Mouse (Mus musculus) liver, embryonic 14.5 days (tissue): ENCODE measurements around the gene Mrpl14. TPM values are rescaled to one million over a fixed set of nuclear protein-coding genes. Genes with fewer than 3 reads are reported as not detected.
A peak's percentile ranks its signal among the peaks of the same experiment; 100 is the strongest.

Experiments used
- ATAC-seq: fragments of 200-750 bp; cut with Nextera tagmentation; 2 replicates; pipeline ENCODE4 v1.8.0; 2017; ENCODE audit warnings: moderate number of reproducible peaks, mild to moderate bottlenecking, moderate library complexity; ENCODE audit not compliant: insufficient read depth
- DNase-seq, 3 experiments: peaks; one replicate each; pipeline ENCODE4 v3.0.0-alpha.2; 2012 to 2013; ENCODE audit warnings: low read depth in 3 of 3, low spot score in 3 of 3
- H3K27ac ChIP-seq: fragments of 300-500 bp; sonication (generic); 2 replicates; pipeline ENCODE4 v1.5.1; 2014; ENCODE audit warnings: moderate library complexity, mild to moderate bottlenecking, control low read depth, inconsistent platforms
- H3K27me3 ChIP-seq: fragments of 300-500 bp; sonication (generic); 2 replicates; pipeline ENCODE4 v1.6.1; 2014; ENCODE audit warnings: mild to moderate bottlenecking, low read length, moderate library complexity; ENCODE audit not compliant: control insufficient read depth, insufficient read depth
- H3K36me3 ChIP-seq: fragments of 300-500 bp; sonication (generic); replicated peaks from 2 replicates; pipeline ENCODE4 v1.6.1; 2014; ENCODE audit warnings: low read depth; ENCODE audit not compliant: control insufficient read depth, insufficient read depth
- H3K4me1 ChIP-seq, 2 experiments: fragments of 200-500 bp in 1 of 2; fragments of 300-500 bp in 1 of 2; sonication (generic) in 1 of 2; replicated peaks; 2 replicates each; pipeline ENCODE4 v1.6.1; 2012 to 2014; ENCODE audit warnings: antibody characterized with exemption in 1 of 2, inconsistent platforms in 1 of 2, low read length in 1 of 2; ENCODE audit not compliant: control insufficient read depth in 2 of 2, insufficient read depth in 2 of 2
- H3K4me2 ChIP-seq: fragments of 300-500 bp; sonication (generic); 2 replicates; pipeline ENCODE4 v1.6.1; 2014; ENCODE audit warnings: low read depth, mild to moderate bottlenecking, control low read depth, moderate library complexity
- H3K4me3 ChIP-seq, 2 experiments: fragments of 200-500 bp in 1 of 2; fragments of 300-500 bp in 1 of 2; sonication (generic) in 1 of 2; 2 replicates each; pipeline ENCODE4 v1.5.1; 2012 to 2014; ENCODE audit warnings: low read depth in 2 of 2, low read length in 2 of 2, mild to moderate bottlenecking in 2 of 2, control low read depth in 1 of 2, inconsistent platforms in 1 of 2, moderate library complexity in 1 of 2; ENCODE audit not compliant: insufficient read depth in 1 of 2
- H3K9ac ChIP-seq: fragments of 300-500 bp; sonication (generic); replicated peaks from 2 replicates; pipeline ENCODE4 v1.6.1; 2014; ENCODE audit warnings: mild to moderate bottlenecking, control low read depth, moderate library complexity
- H3K9me3 ChIP-seq: fragments of 300-500 bp; sonication (generic); 2 replicates; pipeline ENCODE4 v1.6.1; 2016; ENCODE audit warnings: low read length, mixed read lengths; ENCODE audit not compliant: control insufficient read depth
- CTCF ChIP-seq: IDR thresholded peaks from 2 replicates; pipeline ENCODE4 v1.5.1; 2016; ENCODE audit warnings: antibody characterized with exemption, low read depth, control low read depth
- EP300 ChIP-seq: IDR thresholded peaks from 2 replicates; pipeline ENCODE4 v1.6.1; 2016; ENCODE audit warnings: antibody characterized with exemption, low read depth
- WGBS: fragments of 180-500 bp; shearing (Covaris S2); extraction: QIAGEN DNeasy Blood & Tissue Kit; methylation state at CpG from one replicate; pipeline ENCODE4 v1.1.7; 2014; ENCODE audit not compliant: insufficient replicate concordance; 5-methylcytosine and 5-hydroxymethylcytosine counted together
- polyA plus RNA-seq, 2 experiments: library from polyadenylated mRNA; depleted of rRNA in 1 of 2; stranded (reverse) in 1 of 2; unstranded in 1 of 2; fragments of >200 nt; fragmentation: Nextera tagmentation in 1 of 2; extraction: Ambion mirVana in 1 of 2; gene quantifications; 2 replicates each; pipeline versions ENCODE4 v1.2.1 to v1.2.3; 2012 to 2014

The Mrpl14 gene
- polyA plus RNA-seq, 2 experiments = 60.8 to 142 TPM

DNA sequence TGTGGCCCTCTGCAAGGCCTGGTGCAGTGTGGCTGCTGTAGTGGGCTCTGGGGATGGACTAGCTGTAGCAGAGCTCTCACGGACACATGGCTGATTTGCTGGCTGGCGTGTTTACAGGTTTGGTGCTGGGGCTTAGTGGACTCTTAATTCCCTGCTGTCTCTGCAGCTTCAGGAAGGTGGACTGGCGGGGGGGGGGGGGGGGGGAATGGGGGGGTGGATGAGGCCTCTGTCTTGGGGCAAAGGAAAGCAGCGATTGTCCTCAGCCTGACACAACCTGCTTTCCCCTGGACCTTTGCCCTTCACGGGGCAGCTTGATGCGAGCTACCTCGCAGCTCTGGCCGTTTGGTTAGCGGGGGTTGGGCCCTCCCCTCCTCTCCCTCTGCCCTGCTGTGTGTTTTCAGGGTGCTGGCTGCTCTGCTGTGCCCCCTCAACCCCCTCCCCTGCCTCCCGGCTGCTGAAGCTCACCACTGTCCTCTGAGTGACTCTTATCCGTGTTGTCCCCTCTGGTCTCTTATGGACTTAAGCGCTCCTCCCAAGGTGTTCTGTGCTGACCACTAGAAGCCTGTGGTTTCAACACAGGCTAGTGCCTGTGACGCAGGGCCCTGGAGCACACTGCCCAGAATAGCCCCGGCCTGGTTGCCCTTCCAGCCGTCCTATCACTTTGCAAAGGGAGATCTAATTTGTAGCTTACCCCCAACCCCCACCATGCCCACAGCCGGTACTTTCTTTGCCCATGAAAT, 14.5 kb downstream of the Mrpl14 start:
- no peak for DNase-seq
- H3K4me3 ChIP-seq = no peak overlapping the region

DNA sequence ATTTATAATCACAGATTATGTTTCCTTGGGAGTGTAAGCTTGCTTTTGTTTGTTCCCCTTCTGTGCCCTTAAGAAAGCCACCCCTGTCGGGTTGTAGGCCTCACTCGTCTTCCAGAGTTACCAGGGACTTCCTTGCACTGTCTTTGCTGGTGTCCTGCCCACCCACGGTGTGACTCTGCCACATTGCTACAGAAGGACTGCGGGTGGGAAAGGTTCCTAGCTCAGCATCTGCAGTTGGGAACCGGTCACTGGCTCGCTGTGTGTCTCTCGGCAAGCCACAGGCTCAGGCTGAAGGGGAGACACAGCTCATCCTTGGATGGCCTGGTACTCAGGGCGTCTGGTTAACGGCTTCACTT, 15.1 kb downstream of the Mrpl14 start:
- Histone ChIP-seq H3K9ac (no peak overlapping the region), H3K27ac (no peak overlapping the region), H3K27me3 (no peaks in the 10 kb centered on the region), H3K36me3 (no peaks in the 10 kb centered on the region; the same call in 1 of the 2 replicates), H3K4me2 (no peak overlapping the region), H3K4me3 (no peak overlapping the region), H3K9me3 (no peaks in the 10 kb centered on the region), H3K4me1 (peaks cover 0 to 21% of the 10 kb centered on the region in 2 experiments; a peak in 3 of 4 replicates)
- 64% methylated on average over 9 of the region's 9 CpGs for WGBS
- DNase-seq (no peak), ATAC-seq (no peak)
- TF ChIP-seq CTCF (no peak), EP300 (no peak)

More for the DNA sequence above, 14.5 kb downstream of the Mrpl14 start:
- Histone ChIP-seq H3K9ac (no peak overlapping the region), H3K27me3 (no peaks in the 10 kb centered on the region), H3K36me3 (no peaks in the 10 kb centered on the region; the same call in 1 of the 2 replicates), H3K4me2 (no peak overlapping the region), H3K4me1 (peaks cover 0 to 22% of the 10 kb centered on the region in 2 experiments; a peak in 3 of 4 replicates), H3K9me3 (no peaks in the 10 kb centered on the region), H3K27ac (no peak overlapping the region)
- no peak for TF ChIP-seq CTCF
- no peak for ATAC-seq
- 66% methylated on average over 11 of the region's 16 CpGs for WGBS

DNA sequence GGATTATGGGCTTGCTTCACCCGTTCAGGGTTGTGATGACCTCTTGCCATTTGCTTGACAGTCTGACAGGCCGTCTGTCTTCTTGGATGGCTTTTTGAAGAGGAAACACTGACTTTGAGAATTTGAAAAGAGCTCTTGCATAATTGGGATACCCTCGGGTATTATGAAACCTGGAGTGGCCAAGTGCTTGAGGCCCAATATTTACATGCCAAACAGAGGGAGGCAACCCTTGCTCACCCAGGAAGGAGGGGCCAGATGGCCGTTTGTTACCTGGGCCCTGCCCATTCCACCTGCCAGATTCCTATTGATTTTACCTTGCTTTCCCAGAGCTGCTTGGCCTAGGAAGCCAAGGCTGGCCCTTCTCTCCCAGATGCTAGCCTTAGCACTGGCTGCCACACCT, 16.1 kb downstream of the Mrpl14 start:
- DNase-seq (no peak), ATAC-seq (0 out of 2 replicates have a peak, but pooled peaks have one; percentile 19)

DNA sequence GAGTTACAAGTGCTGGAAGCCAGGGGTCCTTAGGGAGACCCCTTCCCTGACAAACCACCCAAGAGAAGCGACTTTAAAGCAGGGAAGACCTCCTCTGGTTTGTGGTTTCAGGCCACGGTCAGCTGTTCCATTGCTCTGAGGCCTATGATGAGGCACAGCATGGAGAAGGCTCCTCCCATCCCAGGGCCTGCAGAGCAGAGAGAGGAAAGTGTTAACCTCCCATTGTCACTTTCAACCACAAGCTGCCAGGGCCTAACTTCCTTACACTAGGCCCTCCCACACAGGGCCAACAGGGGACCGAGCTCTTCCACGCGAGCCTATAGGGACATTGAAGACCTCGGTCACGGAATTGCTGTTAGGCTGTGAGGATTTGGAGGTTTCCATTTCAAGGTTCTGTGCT, 17.1 kb downstream of the Mrpl14 start:
- 13% methylated on average over 7 of the region's 7 CpGs for WGBS
- H3K4me2 ChIP-seq = no peak overlapping the region
- no peak for ATAC-seq

More for the DNA sequence above, 16.1 kb downstream of the Mrpl14 start:
- no peaks in the 10 kb centered on the region for H3K27me3 ChIP-seq
- no peak for TF ChIP-seq CTCF
- TF ChIP-seq EP300 = no peak
- 38% methylated on average over 4 of the region's 4 CpGs for WGBS
- no peak overlapping the region for H3K4me3 ChIP-seq
- H3K27ac ChIP-seq = no peak overlapping the region
- H3K9me3 ChIP-seq = no peaks in the 10 kb centered on the region
- H3K36me3 ChIP-seq = no peaks in the 10 kb centered on the region; the same call in 1 of the 2 replicates
- H3K4me2 ChIP-seq = no peak overlapping the region
- peaks cover 0 to 23% of the 10 kb centered on the region in 2 experiments; a peak in 3 of 4 replicates for H3K4me1 ChIP-seq
- no peak overlapping the region for H3K9ac ChIP-seq

DNA sequence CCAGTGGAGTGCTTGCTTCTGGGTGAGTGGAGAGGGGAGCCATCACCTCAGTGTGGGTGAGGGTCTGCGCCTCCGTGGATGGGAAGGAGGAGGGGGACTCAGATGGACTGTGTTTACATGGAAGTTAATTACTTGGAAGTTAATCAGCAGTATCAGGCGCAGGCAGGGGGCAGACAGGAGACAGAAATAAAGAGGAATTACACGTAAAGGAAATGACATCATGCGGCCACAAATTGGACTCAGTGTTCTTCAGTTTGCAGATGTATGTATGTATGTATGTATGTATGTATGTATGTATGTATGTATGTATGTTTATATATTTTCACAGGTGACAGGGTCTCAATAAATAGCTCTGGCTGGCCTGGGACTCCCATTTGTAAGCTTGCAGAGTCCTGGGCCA, 20.7 kb downstream of the Mrpl14 start:
- H3K9me3 ChIP-seq = no peaks in the 10 kb centered on the region
- H3K27me3 ChIP-seq = no peaks in the 10 kb centered on the region
- H3K4me1 ChIP-seq = peaks cover 0 to 16% of the 10 kb centered on the region in 2 experiments; a peak in 3 of 4 replicates
- no peak overlapping the region for H3K4me2 ChIP-seq
- WGBS = 33% methylated on average over 5 of the region's 5 CpGs
- no peaks in the 10 kb centered on the region for H3K36me3 ChIP-seq
- no peak for TF ChIP-seq EP300
- DNase-seq (no peak), ATAC-seq (no peak)
- no peak overlapping the region for H3K4me3 ChIP-seq
- no peak overlapping the region for H3K27ac ChIP-seq
- no peak overlapping the region for H3K9ac ChIP-seq

More for the DNA sequence above, 17.1 kb downstream of the Mrpl14 start:
- Histone ChIP-seq H3K9ac (no peak overlapping the region), H3K4me1 (peaks cover 0 to 23% of the 10 kb centered on the region in 2 experiments; a peak in 3 of 4 replicates), H3K4me3 (no peak overlapping the region), H3K27ac (no peak overlapping the region), H3K27me3 (no peaks in the 10 kb centered on the region), H3K9me3 (no peaks in the 10 kb centered on the region), H3K36me3 (no peaks in the 10 kb centered on the region)
- no peak for DNase-seq
- no peak for TF ChIP-seq EP300
- TF ChIP-seq CTCF = no peak
